Mouse (Mus musculus): ENCODE results near the gene Alg12.

GRCm38 (mm10) chr15:88858707-88859106 lies 39.6 kb upstream of the Alg12 start:
- TF ChIP-seq CTCF (IDR thresholded peaks at IDR 0.05) (no peak), EP300 (IDR thresholded peaks at IDR 0.05; ENCODE audit: insufficient read depth, low read depth, low read length) (no peak), POLR2A (IDR thresholded peaks at IDR 0.05; ENCODE audit: insufficient read depth, low read depth, low read length) (no peak)
